Mouse (Mus musculus) heart, embryonic 16.5 days (tissue): ENCODE results near the gene Tpx2. TPM values are rescaled to one million over a fixed set of nuclear protein-coding genes. Genes with fewer than 3 reads are reported as not detected.
A peak's percentile ranks its signal among the peaks of the same experiment; 100 is the strongest.

Experiments used
- ATAC-seq: fragments of 200-750 bp; cut with Nextera tagmentation; replicated peaks from 2 replicates; pipeline ENCODE4 v1.8.0; 2017; ENCODE audit warnings: moderate number of reproducible peaks; ENCODE audit not compliant: insufficient read depth, low FRiP score; ENCODE audit errors: extremely low read depth
- H3K27ac ChIP-seq: fragments of 300-500 bp; sonication (generic); 2 replicates; pipeline ENCODE4 v1.5.1; 2014; ENCODE audit warnings: mild to moderate bottlenecking, low read length, control low read depth, moderate library complexity
- H3K27me3 ChIP-seq: fragments of 300-500 bp; sonication (generic); 2 replicates; pipeline ENCODE4 v1.6.1; 2014; ENCODE audit warnings: low read length, mixed read lengths; ENCODE audit not compliant: control insufficient read depth, insufficient read depth
- H3K36me3 ChIP-seq: fragments of 300-500 bp; sonication (generic); 2 replicates; pipeline ENCODE4 v1.6.1; 2014; ENCODE audit not compliant: control insufficient read depth, insufficient read depth
- H3K4me1 ChIP-seq: fragments of 300-500 bp; sonication (generic); 2 replicates; pipeline ENCODE4 v1.6.1; 2014; ENCODE audit warnings: low read length, mixed read lengths; ENCODE audit not compliant: control insufficient read depth, insufficient read depth
- H3K4me2 ChIP-seq: fragments of 300-500 bp; sonication (generic); 2 replicates; pipeline ENCODE4 v1.6.1; 2014; ENCODE audit warnings: low read depth, mild to moderate bottlenecking, control low read depth, low read length
- H3K4me3 ChIP-seq: fragments of 300-500 bp; sonication (generic); 2 replicates; pipeline ENCODE4 v1.5.1; 2014; ENCODE audit warnings: mild to moderate bottlenecking, control low read depth, low read length
- H3K9ac ChIP-seq: fragments of 300-500 bp; sonication (generic); 2 replicates; pipeline ENCODE4 v1.6.1; 2014; ENCODE audit warnings: low read length, control low read depth
- H3K9me3 ChIP-seq: fragments of 300-500 bp; sonication (generic); replicated peaks from 2 replicates; pipeline ENCODE4 v1.6.1; 2016; ENCODE audit warnings: low read length; ENCODE audit not compliant: control insufficient read depth
- WGBS: fragments of 180-500 bp; shearing (Covaris S2); extraction: QIAGEN DNeasy Blood & Tissue Kit; methylation state at CpG from one replicate; pipeline ENCODE4 v1.1.7; 2014; 5-methylcytosine and 5-hydroxymethylcytosine counted together
- polyA plus RNA-seq: library from polyadenylated mRNA; unstranded; fragments of >200 nt; fragmentation: Nextera tagmentation; extraction: Ambion mirVana; gene quantifications from 2 replicates; pipeline ENCODE4 v1.2.1, GENCODE M21; 2015

Tpx2 gene
- polyA plus RNA-seq, 1 experiment from 2014 or later: 55.1 TPM

DNA sequence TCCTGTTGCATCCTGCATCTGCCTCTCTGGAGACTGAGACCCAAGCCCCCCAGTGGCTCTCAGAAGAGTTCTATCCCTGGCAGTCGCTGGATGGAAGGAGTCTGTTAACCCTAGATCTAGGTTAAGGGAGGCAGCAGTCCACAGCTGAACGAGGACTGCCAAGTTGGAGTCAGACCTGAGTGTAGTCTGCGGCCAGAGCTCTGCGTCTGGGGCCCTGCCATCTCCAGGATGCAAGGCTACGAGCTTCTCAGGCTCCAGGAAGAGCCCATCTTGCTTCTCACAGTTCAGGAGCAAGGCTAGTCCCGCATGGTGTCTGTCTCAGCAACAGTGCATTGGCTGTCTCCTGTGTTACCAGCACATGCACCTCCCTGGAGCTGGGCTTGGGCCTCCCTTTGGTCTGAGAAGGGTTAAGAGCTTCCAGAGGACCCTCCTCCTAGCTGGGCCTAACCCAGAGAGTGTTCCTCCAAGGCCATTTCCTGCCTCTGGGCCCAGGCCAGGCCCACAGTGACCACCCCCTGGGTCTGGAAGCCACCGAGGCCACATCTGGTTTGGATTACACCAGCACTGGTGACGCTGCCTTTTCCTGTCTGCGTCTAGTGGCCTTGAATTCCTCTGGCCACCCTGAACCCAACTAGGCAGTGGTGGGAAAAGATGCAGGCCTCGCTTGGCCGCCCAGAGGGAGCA lies 77.6 kb downstream of the Tpx2 start:
- Histone ChIP-seq H3K4me3 (no peak overlapping the region), H3K4me1 (peaks cover 11% of the 10 kb centered on the region)

DNA sequence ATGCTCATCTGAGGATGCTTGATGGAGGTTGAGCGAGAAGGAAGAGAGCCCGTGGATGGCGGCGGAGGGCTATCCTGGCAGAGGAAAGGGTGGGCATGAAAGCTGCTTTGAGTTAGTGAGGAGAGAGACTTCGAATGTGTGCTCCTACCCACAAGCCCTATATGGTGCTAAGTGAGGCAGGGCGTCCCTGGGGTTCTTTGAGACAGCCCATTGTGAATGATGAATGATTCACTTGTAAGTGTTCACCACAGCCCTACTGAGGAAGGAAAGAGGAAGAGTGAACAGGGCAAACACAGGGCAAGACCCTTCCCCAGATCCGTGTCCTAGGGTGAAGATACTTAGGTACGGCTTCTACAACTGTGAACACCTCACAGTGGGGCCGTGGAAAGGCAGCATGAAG lies 79.1 kb downstream of the Tpx2 start:
- 76% methylated on average over 9 of the region's 9 CpGs for WGBS
- Histone ChIP-seq H3K4me3 (no peak overlapping the region), H3K4me2 (no peak overlapping the region), H3K9me3 (no peaks in the 10 kb centered on the region), H3K27ac (peak overlapping the region; percentile 11; the same call in 1 of the 2 replicates), H3K36me3 (no peaks in the 10 kb centered on the region), H3K9ac (no peak overlapping the region), H3K27me3 (no peaks in the 10 kb centered on the region), H3K4me1 (peaks cover 11% of the 10 kb centered on the region)
- ATAC-seq: no peak

More for the DNA sequence above, 77.6 kb downstream of the Tpx2 start:
- H3K27ac ChIP-seq: peak overlapping the region; percentile 82
- no peaks in the 10 kb centered on the region for H3K27me3 ChIP-seq
- ATAC-seq: peak; percentile 70
- 0 out of 2 replicates have a peak overlapping the region, but pooled peaks have one; percentile 6 for H3K4me2 ChIP-seq
- H3K9me3 ChIP-seq: no peaks in the 10 kb centered on the region
- no peak overlapping the region for H3K9ac ChIP-seq
- H3K36me3 ChIP-seq: no peaks in the 10 kb centered on the region
- WGBS: 47% methylated on average over 11 of the region's 11 CpGs

DNA sequence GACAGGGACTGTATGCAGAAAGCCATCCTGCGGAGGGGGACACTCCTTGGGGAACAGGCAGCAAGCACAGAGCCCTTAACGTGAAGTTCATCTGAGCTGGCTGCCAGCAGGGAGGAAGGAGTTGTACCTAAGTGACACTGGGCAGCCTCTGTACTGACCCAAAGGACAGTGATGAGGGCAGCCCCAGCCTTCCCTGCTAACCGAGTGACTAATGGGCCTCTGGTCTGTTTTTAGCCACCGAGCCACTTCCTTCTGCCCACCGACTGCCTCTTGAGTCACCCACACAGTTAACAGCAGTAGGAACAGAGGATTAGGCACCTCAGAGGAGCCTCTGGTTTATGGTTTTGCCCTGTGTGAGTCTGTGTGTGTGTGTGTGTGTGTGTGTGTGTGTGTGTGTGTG lies 79.6 kb downstream of the Tpx2 start:
- Histone ChIP-seq H3K9me3 (no peaks in the 10 kb centered on the region), H3K4me2 (no peak overlapping the region), H3K27me3 (no peaks in the 10 kb centered on the region), H3K4me1 (peaks cover 11% of the 10 kb centered on the region), H3K27ac (peak overlapping the region; percentile 11; the same call in 1 of the 2 replicates), H3K4me3 (no peak overlapping the region), H3K9ac (no peak overlapping the region), H3K36me3 (no peaks in the 10 kb centered on the region)
- 29% methylated on average over 5 of the region's 5 CpGs for WGBS
- ATAC-seq: no peak

DNA sequence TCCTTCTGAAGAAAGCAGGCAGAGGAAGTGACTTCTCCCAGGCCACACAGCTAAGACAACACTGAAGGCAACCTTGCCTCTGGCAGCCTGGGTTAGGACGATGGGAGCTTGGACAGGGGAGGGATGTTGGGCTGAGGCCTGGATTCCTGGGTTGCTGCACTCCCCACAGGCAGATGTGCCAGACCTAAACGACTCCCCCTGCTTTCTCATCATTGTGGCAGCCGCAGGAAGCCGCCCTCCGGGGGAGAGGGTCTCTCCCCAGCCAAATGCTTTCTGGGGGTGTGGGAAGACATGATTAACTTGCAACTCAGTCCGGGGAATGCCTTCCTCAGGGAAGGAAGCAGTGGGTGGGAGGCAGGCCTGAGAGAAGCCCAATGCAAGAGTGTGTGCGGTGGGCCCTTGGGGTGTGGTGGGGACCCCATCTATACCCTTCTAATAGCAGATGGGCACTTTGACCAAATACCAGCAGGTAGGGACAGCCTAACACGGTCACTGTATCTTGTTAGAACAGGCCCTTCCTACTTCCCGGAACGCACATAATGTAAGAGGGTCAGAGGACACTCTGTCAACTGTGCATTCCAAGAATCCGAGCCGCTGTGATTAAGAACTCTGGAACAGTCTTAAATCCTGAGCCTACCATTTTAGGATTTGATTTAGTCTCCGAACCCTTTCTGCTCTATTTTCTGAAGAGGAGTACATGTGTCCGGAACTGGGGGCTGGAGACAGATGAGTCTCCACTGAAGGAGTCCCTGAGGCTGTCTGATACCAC lies 80.6 kb downstream of the Tpx2 start:
- no peak overlapping the region for H3K4me2 ChIP-seq
- ATAC-seq: no peak; the same call in 1 of the 2 replicates
- H3K36me3 ChIP-seq: no peaks in the 10 kb centered on the region
- no peaks in the 10 kb centered on the region for H3K9me3 ChIP-seq
- peak overlapping the region; percentile 74 for H3K27ac ChIP-seq
- peak overlapping the region; percentile 10; the same call in 1 of the 2 replicates for H3K9ac ChIP-seq
- 40% methylated on average over 14 of the region's 14 CpGs for WGBS
- no peak overlapping the region for H3K4me3 ChIP-seq
- peaks cover 11% of the 10 kb centered on the region for H3K4me1 ChIP-seq
- no peaks in the 10 kb centered on the region for H3K27me3 ChIP-seq

- Histone ChIP-seq H3K27ac (peak overlapping the region; percentile 74), H3K9ac (no peak overlapping the region), H3K27me3 (no peaks in the 10 kb centered on the region), H3K4me3 (no peak overlapping the region), H3K9me3 (no peaks in the 10 kb centered on the region), H3K36me3 (no peaks in the 10 kb centered on the region), H3K4me1 (peaks cover 11% of the 10 kb centered on the region), H3K4me2 (no peak overlapping the region)
- 57% methylated on average over 3 of the region's 3 CpGs for WGBS
- no peak for ATAC-seq
These were observed 81.2 kb downstream of the Tpx2 start for GRCm38 (mm10) chr2:152928988-152929370.

DNA sequence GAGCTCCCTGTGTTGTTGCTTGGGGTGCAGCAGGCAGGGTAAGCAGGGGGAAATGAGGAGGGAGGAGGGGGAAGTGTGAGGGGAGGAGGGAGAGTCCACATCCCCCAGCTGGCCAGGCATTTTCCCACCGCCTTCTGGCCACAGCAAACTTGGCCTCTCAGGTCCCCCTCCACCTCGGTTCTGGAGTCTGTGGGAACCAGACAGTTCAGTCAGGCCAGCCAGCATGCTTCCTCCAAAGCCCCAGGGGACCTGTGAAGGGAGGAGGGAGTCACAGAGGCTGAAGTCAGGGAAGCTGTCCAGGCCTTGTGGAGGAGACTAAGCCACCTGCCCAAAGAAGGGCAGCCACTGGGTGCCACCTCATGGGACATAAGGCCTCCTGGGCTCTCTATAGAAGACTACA lies 82.5 kb downstream of the Tpx2 start:
- Histone ChIP-seq H3K4me1 (peaks cover 9% of the 10 kb centered on the region), H3K27ac (peak overlapping the region; percentile 64), H3K4me2 (peak overlapping the region; percentile 26; the same call in 1 of the 2 replicates)

DNA sequence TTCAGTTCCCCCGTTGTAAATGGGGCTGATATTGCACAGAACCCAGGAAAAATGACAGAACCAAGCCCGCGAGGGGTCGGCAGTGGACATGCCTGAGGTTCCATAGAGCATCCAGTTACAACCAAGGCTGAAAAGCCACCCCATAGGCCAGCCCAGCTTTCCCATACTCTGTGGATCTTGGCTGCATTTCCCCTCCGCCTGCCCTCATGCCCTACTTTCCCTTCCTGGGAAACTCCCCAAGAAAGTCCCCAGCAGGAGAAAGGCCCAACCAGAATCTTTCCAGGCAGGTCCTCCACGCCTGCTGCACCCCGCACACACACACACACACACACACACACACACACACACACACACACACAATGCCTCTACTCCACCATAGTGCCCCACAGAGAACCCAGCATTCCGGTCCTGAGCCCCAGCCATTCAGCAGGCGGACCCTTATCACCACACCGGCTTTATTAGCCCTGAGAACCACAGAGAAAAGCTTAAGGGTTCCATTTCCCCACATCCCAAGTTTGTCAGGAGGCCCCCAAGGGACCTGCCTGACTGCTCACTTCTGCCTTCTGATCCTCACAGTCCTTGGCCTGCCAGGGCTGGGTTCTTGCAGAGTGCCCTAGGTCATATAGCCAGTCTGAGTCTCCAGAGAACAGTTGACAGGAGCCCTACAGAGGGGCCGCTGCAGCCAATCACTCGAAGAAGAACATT lies 83.8 kb downstream of the Tpx2 start:
- peak overlapping the region; percentile 41 for H3K4me3 ChIP-seq
- peaks cover 7% of the 10 kb centered on the region for H3K4me1 ChIP-seq
- WGBS: 59% methylated on average over 12 of the region's 12 CpGs
- no peak for ATAC-seq
- peak overlapping the region; percentile 66 for H3K27ac ChIP-seq
- H3K27me3 ChIP-seq: peaks cover 4% of the 10 kb centered on the region
- no peaks in the 10 kb centered on the region for H3K36me3 ChIP-seq
- peak overlapping the region; percentile 56 for H3K9ac ChIP-seq
- H3K4me2 ChIP-seq: peak overlapping the region; percentile 36
- H3K9me3 ChIP-seq: no peaks in the 10 kb centered on the region

More for the DNA sequence above, 82.5 kb downstream of the Tpx2 start:
- ATAC-seq: peak; percentile 38
- no peak overlapping the region for H3K4me3 ChIP-seq
- no peaks in the 10 kb centered on the region for H3K27me3 ChIP-seq
- H3K36me3 ChIP-seq: no peaks in the 10 kb centered on the region
- WGBS: 34% methylated on average over 2 of the region's 2 CpGs
- H3K9me3 ChIP-seq: no peaks in the 10 kb centered on the region
- no peak overlapping the region for H3K9ac ChIP-seq

DNA sequence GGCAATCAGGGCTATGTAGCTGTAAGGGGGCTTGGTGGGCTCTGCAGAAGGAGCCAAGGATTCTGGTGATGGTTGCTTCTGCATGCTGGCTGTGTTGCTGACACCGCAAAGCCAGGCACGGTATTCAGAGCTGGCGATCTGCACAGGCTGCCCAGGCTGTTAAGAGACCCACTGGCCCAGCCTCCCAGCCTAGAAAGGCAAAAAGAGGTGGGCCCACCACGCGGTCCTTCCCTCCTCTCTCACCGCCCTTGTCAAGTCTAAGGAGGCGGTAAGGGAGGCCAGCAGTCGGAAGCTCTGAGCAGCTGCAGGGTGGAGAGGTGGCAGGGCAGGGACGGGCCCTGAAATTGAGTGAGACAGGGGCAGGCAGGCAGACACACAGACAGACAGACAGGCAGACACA lies 85.3 kb downstream of the Tpx2 start, which contains the start of gene Foxs1:
Foxs1 (minus strand) TSS at position 161 of the 400 bp plus-strand sequence.
- peaks cover 4% of the 10 kb centered on the region for H3K27me3 ChIP-seq
- peaks cover 3% of the 10 kb centered on the region; the same call in 1 of the 2 replicates for H3K4me1 ChIP-seq
- peak within 1 kb of the TSS; percentile 41 for H3K4me3 ChIP-seq
- H3K4me2 ChIP-seq: peak within 1 kb of the TSS; percentile 36
- peak within 1 kb of the TSS; percentile 56 for H3K9ac ChIP-seq
- no peaks in the 10 kb centered on the region for H3K36me3 ChIP-seq
- peak within 1 kb of the TSS; percentile 66 for H3K27ac ChIP-seq
- H3K9me3 ChIP-seq: no peaks in the 10 kb centered on the region
- 13% methylated on average over 9 of the region's 9 CpGs for WGBS
- ATAC-seq: 0 out of 2 replicates have a peak, but pooled peaks have one; percentile 35
